Mouse (Mus musculus): ENCODE results near the gene Mllt3. TPM values are rescaled to one million over a fixed set of nuclear protein-coding genes. Genes with fewer than 3 reads are reported as not detected.

Mllt3 gene
- polyA plus RNA-seq, 1 experiment from 2014 or later, result 56.3 TPM

DNA sequence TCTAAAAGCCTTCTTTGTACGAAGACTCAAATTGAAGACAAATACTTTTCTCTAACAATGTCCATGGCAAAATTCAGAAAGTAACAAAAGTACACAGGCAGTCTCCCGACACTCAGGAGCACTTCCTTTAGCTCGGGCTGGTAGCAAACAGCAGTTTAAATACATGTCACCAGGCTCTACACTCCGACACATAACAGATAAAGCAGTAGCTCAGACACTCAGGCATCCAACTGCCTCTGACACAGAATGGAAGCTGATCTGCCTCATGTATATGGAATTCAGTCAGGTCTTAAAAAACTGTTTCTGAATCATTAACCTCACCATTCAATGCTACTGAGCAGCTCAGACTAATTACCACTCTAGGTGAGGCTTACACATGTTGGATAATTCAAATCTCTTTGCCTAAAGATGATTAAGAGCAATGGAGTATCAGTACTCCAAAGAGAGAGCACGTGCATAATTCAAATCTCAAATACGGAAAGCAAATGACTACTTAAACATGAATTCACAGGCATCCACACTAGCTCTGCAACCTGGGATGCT is 188.4 kb downstream of the Mllt3 start:
- H3K9me3 ChIP-seq, result no peaks in the 10 kb centered on the region
- H3K27me3 ChIP-seq (ENCODE audit: insufficient read depth, poor library complexity, severe bottlenecking), result no peaks in the 10 kb centered on the region
- H3K27ac ChIP-seq, result peak overlapping the region; percentile 19; the same call in 1 of the 2 replicates
- H3K4me3 ChIP-seq, result no peak overlapping the region
- no peak for DNase-seq (ENCODE audit: low spot score)
- H3K36me3 ChIP-seq, result peaks cover 5% of the 10 kb centered on the region; the same call in 1 of the 2 replicates
- peaks cover 25% of the 10 kb centered on the region for H3K4me1 ChIP-seq
- 52% methylated on average over 6 of the region's 6 CpGs for WGBS

DNA sequence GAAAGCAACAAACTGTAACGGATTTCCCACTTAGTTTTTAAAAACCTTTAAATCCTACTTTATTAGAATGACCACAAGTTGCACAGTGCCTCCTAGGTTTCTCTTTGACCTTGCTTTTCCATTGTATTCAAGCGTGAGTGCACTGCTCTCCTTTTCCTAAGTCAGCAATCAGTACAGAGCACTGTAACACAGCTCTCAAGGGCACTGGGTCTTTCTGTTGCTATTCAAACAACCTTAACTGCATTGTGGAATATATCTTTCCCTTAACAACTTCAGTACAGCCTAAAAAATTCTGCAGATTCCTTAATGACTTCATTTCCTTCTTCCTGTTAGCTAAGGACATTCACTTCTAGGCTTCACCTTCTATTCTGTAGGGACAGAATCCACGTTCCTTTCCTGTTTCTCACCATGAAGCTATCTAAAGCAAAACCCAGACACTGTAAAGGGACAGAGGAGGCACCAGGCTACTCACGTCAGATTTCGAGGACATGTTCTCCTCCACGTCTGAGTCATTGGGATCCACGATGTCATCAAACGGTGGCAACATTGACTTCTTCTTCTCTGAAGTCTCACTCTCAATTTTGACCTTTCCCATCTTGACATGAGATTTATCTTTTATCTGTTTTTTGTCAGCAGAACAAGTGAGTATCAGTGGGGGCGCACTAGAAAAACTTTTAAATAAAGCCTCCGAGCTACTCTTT is 192.8 kb downstream of the Mllt3 start:
- no peaks in the 10 kb centered on the region for H3K9me3 ChIP-seq
- no peaks in the 10 kb centered on the region for H3K27me3 ChIP-seq (ENCODE audit: insufficient read depth, poor library complexity, severe bottlenecking)
- 51% methylated on average over 10 of the region's 10 CpGs for WGBS
- H3K4me3 ChIP-seq, result no peak overlapping the region
- peak overlapping the region; percentile 22; the same call in 1 of the 2 replicates for H3K27ac ChIP-seq
- H3K4me1 ChIP-seq, result peaks cover 30% of the 10 kb centered on the region
- peaks cover 5% of the 10 kb centered on the region; the same call in 1 of the 2 replicates for H3K36me3 ChIP-seq
- DNase-seq (ENCODE audit: low spot score), result no peak

DNA sequence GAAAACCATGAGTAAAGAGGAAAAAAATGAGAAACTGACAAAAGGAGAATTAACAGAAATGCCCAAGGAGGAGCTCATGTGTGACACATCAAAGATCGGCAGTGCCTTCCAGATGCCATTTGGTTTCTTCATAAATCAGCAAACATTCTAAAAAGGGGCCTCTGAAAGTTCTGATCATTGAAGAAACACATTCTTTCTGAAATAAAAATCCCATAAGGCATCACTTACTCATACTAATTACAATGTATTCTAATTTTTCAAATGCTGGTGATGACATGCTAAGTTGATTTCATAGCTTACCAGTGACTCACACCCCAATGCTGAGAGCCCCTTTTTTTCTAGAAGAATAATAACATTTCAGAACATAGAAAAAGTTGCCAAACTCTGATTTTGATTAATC is 194.4 kb downstream of the Mllt3 start:
- no peaks in the 10 kb centered on the region for H3K27me3 ChIP-seq (ENCODE audit: insufficient read depth, poor library complexity, severe bottlenecking)
- peaks cover 5% of the 10 kb centered on the region; the same call in 1 of the 2 replicates for H3K36me3 ChIP-seq
- no peak overlapping the region for H3K27ac ChIP-seq
- no peak overlapping the region for H3K4me3 ChIP-seq
- no peak for DNase-seq (ENCODE audit: low spot score)
- peaks cover 25% of the 10 kb centered on the region for H3K4me1 ChIP-seq
- 93% methylated on average over 1 of the region's 1 CpGs for WGBS
- H3K9me3 ChIP-seq, result no peaks in the 10 kb centered on the region

DNA sequence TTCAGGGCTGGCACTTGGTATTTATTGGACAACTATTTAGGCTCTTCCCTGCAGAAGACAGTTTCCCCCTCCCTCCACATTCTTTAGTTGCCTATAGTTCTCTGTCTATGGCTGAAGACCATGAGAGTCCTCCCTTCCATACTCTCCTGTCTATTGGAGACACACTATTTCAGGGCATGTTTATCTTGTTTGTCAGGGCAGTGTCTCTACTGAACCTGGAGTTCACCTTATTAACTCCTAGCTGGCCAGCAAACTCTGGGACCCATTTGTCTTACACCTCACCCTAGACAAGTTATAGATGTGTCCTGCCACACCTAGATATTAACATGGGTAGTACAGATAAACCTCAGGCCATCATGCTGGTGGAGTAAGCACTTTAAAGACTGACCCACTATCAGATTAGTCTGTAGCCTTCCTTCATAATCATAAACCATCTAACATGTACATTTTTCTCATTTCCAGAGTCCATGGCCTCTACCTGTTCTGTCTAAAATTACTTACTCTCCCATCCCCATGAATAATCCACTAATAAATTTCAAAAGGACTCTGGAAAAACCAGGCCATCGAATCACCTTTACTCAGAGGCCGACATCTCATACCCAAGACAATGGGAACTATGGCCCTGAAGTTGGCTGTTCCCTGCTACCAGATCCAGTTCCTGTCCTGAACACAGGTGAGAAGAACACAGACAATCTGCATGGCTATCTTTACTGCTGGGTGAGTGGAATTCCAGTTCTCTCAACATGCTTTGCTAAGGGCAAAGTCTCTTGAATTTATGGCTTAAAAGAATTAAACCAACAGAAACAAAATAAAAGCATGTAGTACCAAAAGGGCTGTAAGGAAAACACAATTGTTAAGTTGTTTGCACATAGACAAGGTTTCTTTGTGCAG is 195.4 kb downstream of the Mllt3 start:
- DNase-seq (ENCODE audit: low spot score), result no peak
- Histone ChIP-seq H3K4me1 (peaks cover 25% of the 10 kb centered on the region), H3K27ac (no peak overlapping the region), H3K9me3 (no peaks in the 10 kb centered on the region), H3K36me3 (peaks cover 5% of the 10 kb centered on the region; the same call in 1 of the 2 replicates), H3K4me3 (no peak overlapping the region), H3K27me3 (ENCODE audit: insufficient read depth, poor library complexity, severe bottlenecking) (no peaks in the 10 kb centered on the region)
- whole genome bisulfite sequencing, result 94% methylated on average over 2 of the region's 2 CpGs

DNA sequence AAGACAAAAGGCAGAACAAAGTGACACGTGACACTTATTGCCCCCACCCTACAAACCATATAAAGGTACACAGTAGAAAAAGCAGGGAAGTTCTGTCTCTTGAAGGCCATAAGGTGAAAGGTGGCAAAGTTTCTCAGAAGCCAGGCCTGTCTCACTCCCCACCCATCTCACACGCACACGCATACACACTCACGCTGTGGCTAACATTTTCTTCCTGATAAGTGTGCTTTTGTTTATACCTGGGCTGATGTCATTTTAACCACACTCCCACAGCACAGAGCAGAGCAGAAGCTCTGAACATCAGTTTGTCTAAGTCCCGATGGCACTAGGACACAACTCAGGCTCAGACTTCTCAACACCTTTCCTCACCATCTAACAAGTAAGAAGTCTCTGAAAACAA is 196.9 kb downstream of the Mllt3 start:
- H3K27ac ChIP-seq, result no peak overlapping the region
- H3K4me3 ChIP-seq, result no peak overlapping the region
- H3K27me3 ChIP-seq (ENCODE audit: insufficient read depth, poor library complexity, severe bottlenecking), result no peaks in the 10 kb centered on the region
- H3K9me3 ChIP-seq, result no peaks in the 10 kb centered on the region
- 76% methylated on average over 5 of the region's 5 CpGs for whole genome bisulfite sequencing
- DNase-seq (ENCODE audit: low spot score), result no peak
- H3K4me1 ChIP-seq, result peaks cover 25% of the 10 kb centered on the region
- H3K36me3 ChIP-seq, result peaks cover 5% of the 10 kb centered on the region; the same call in 1 of the 2 replicates

DNA sequence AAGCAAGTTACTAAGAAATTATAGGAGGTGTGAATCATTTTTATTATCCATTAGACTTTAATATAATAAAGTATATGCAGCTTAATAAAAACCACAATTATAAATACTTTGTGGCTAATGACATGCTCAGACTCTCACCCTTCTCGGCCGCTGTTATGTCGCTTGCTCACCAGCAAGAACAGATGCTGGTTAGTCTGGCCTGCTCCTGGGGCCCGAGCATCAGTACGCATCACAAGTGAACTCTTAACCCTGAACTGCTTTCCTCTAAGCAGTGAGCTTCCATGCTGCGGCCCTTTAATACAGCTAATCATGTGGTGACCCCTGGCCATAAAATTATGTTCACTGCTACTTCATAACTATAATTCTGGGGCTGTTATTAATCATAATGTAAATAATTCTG is 198.0 kb downstream of the Mllt3 start:
- 85% methylated on average over 6 of the region's 6 CpGs for WGBS

DNA sequence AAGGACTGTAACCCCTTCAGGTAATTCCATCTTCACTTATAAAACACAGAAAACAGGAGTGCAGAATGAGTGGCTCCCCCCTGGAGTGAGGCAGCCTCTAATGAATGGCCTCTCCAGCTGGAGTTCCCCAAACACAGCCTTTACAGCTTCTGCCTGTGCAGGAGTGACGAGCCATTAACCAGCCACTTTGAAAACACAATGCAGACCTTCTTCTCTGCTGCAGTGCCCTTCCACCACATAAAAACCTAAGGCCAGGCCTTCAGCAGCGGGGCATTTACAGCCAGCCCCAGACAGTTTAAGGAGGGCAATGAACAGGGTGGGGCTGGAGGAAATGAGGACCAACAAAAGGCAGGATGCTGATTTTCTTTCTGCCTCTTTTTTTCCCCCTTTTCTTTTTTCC is 198.9 kb downstream of the Mllt3 start:
- Histone ChIP-seq H3K27me3 (ENCODE audit: insufficient read depth, poor library complexity, severe bottlenecking) (no peaks in the 10 kb centered on the region), H3K27ac (no peak overlapping the region), H3K36me3 (no peaks in the 10 kb centered on the region), H3K4me1 (peaks cover 16% of the 10 kb centered on the region), H3K9me3 (no peaks in the 10 kb centered on the region), H3K4me3 (no peak overlapping the region)
- 43% methylated on average over 2 of the region's 2 CpGs for WGBS
- no peak for DNase-seq (ENCODE audit: low spot score)

More for the DNA sequence above, 198.0 kb downstream of the Mllt3 start:
- H3K27ac ChIP-seq, result no peak overlapping the region
- peaks cover 16% of the 10 kb centered on the region for H3K4me1 ChIP-seq
- H3K9me3 ChIP-seq, result no peaks in the 10 kb centered on the region
- no peaks in the 10 kb centered on the region for H3K27me3 ChIP-seq (ENCODE audit: insufficient read depth, poor library complexity, severe bottlenecking)
- no peaks in the 10 kb centered on the region for H3K36me3 ChIP-seq
- no peak for DNase-seq (ENCODE audit: low spot score)
- no peak overlapping the region for H3K4me3 ChIP-seq

DNA sequence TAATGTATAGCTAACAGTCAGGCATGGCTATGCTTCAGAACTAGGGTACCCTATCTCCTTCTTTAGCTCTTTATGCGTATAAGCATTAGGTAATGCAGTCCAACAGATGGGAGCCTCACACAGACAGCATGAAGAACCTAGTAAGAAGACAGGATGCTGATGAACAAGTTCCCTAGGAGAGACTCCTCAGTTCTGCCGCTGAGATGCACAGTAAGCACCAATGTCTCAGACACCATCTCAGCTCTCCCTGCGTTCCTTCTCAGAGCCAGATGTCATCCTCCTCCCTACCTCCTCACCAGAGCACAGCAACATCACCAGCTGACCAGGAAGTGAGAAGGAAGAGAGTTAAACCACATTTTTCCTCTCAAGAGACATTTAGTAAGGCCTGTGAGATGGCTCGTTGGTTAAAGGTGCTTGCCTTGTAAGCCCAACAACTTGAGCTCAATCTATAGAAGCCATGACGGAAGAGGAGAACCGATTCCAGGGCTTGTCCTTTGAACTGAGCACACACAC is 202.3 kb downstream of the Mllt3 start:
- H3K27ac ChIP-seq, result no peak overlapping the region

DNA sequence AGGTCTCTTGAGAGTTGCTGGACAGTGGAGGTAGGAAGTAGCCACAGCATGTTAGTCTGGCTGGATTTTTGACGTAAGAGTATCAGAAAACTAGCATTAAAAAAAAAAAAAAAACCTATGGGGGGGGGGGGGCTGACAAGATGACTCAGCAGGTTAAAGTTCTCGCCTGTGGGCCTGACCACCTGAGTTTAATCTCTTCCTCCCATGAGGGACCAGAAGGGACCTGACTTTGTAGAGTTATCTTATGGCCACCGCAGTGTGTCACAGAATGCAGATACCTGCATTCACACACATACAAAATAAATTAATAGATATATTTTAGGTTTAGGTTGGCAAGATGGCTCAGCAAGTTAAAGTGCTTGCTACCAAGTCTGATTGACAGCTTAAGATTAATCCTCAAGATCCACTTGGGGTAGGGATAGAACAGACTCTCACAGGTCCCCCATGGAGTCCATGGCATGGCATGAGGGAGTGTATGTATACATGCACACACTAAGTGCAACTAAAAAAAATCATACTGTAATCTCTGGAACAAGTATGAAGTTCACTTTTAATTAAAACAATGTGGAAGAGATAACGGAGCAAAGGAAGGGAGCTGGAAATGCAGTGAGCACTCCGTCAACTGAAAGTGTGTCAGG is 203.6 kb downstream of the Mllt3 start:
- no peaks in the 10 kb centered on the region for H3K9me3 ChIP-seq
- 86% methylated on average over 5 of the region's 5 CpGs for WGBS
- no peak for DNase-seq (ENCODE audit: low spot score)
- no peak overlapping the region for H3K27ac ChIP-seq
- H3K4me1 ChIP-seq, result peaks cover 5% of the 10 kb centered on the region; the same call in 1 of the 2 replicates
- no peak overlapping the region for H3K4me3 ChIP-seq
- no peaks in the 10 kb centered on the region for H3K36me3 ChIP-seq
- H3K27me3 ChIP-seq (ENCODE audit: insufficient read depth, poor library complexity, severe bottlenecking), result no peaks in the 10 kb centered on the region

More for the DNA sequence above, 202.3 kb downstream of the Mllt3 start:
- no peak for DNase-seq (ENCODE audit: low spot score)
- H3K36me3 ChIP-seq, result no peaks in the 10 kb centered on the region
- no peaks in the 10 kb centered on the region for H3K9me3 ChIP-seq
- no peaks in the 10 kb centered on the region for H3K27me3 ChIP-seq (ENCODE audit: insufficient read depth, poor library complexity, severe bottlenecking)
- 86% methylated on average over 6 of the region's 6 CpGs for WGBS
- no peak overlapping the region for H3K4me3 ChIP-seq
- peaks cover 11% of the 10 kb centered on the region; the same call in 1 of the 2 replicates for H3K4me1 ChIP-seq

DNA sequence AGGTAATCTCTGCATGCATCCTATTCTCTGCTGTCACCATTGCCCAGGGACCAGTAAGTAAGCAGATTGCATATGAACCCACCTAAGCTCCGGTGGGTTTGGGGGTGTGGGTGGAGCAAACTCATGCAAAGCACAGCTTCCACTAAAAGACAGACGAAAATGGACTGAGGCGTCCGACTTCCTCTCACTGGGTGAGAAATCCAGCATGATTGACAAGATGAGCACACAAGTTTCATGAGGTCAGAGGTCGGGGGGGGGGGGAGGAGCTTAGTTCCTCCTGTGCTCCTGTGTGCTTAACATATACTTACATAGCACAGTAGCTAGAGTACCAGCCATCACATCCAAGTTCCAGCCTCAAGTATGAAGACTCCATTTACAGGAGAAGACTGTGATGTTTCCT is 206.8 kb downstream of the Mllt3 start:
- no peak for DNase-seq (ENCODE audit: low spot score)
- Histone ChIP-seq H3K36me3 (peaks cover 6% of the 10 kb centered on the region; the same call in 1 of the 2 replicates), H3K9me3 (no peaks in the 10 kb centered on the region), H3K4me3 (no peak overlapping the region), H3K4me1 (no peaks in the 10 kb centered on the region; the same call in 1 of the 2 replicates), H3K27me3 (ENCODE audit: insufficient read depth, poor library complexity, severe bottlenecking) (no peaks in the 10 kb centered on the region), H3K27ac (no peak overlapping the region)
- 76% methylated on average over 5 of the region's 5 CpGs for WGBS

DNA sequence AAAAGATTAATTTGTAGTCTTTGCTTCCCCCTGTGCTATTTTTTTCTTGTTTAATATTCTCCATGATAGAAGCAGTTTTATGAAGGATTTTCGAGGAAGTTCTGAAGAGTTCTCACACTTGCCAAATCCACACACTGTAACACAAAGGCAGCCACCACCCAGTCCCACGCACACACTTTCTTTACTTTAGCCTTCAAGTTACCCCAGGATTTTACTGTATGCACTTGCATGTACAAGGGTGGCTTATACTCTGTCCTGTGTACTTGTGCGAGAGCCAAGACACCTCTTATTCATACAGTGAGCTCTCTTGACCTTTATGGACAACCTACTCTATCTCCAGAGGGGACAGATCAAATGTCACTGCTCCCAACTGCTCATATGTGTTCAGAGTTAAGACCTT is 209.5 kb downstream of the Mllt3 start:
- Histone ChIP-seq H3K27me3 (ENCODE audit: insufficient read depth, poor library complexity, severe bottlenecking) (no peaks in the 10 kb centered on the region), H3K27ac (no peak overlapping the region), H3K4me3 (no peak overlapping the region), H3K9me3 (no peaks in the 10 kb centered on the region), H3K36me3 (peaks cover 6% of the 10 kb centered on the region; the same call in 1 of the 2 replicates), H3K4me1 (no peaks in the 10 kb centered on the region)
- DNase-seq (ENCODE audit: low spot score), result no peak
- 87% methylated on average over 3 of the region's 3 CpGs for WGBS

DNA sequence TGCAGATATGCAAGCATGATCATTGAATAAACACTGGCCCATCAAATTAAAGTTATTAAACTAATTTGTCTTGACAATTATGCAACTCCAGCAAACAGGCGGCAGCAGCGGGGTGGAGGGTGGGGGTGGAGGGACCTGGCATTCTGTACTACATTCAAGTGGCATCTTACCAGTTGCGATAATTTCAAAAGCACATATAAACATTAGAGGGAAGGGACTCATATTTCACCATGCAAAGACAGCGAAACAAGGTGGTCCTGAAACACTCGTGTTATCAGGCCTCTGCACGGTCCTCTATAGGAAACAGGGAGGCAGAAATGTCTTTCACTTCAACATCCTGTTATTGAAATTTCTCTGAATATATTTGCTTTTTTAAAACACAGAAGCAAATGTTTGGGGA is 210.0 kb downstream of the Mllt3 start:
- Histone ChIP-seq H3K9me3 (no peaks in the 10 kb centered on the region), H3K4me1 (no peaks in the 10 kb centered on the region), H3K4me3 (no peak overlapping the region), H3K27ac (no peak overlapping the region), H3K27me3 (ENCODE audit: insufficient read depth, poor library complexity, severe bottlenecking) (no peaks in the 10 kb centered on the region), H3K36me3 (peaks cover 6% of the 10 kb centered on the region; the same call in 1 of the 2 replicates)
- no peak for DNase-seq (ENCODE audit: low spot score)
- WGBS, result 77% methylated on average over 6 of the region's 6 CpGs
